Mouse (Mus musculus): ENCODE results near the gene Cdkl4.

- TF ChIP-seq CTCF (IDR thresholded peaks at IDR 0.05; ENCODE audit: insufficient read depth, low read length) (no peak), POLR2A (IDR thresholded peaks at IDR 0.05; ENCODE audit: borderline replicate concordance, extremely low read depth, low read depth, low read length) (no peak)
These were observed 2.3 kb upstream of the Cdkl4 start for GRCm38 (mm10) chr17:80579901-80580300.
